Comparison of ENCODE assay signal across 22 mouse cellular contexts in the genomic region with DNA sequence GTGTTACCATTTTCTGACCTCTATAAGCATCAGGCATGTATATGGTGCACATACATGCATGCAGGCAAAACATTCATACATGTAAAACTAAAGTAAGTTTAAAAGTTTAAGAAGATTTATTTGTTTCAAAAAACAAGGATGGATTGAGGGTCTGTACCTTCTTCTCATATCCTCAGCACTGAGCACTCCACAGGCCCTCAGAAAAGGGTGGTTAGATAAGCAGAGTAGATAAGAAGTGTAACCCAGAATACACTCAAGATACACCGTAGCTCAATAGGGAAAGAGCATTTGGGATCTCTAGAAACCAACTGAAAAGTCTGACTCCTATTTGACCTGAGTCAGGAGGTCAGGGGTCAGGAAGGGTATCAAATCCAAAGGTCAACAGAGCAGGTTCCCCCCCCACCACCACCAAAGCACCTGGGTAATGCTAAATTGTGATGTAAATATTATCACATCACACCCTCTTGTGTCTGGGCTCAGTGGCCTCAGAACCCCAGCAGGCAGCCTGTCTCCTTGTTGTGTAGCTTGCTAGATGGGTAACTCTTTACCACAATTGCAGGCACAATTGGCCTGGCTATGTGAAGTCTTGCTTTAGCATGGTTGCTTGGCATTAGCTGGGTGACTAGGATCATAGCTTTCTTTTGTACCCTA.
"Had no signal": no experiment of that assay in that cellular context is flagged by ENCODE, and none has a peak within 500 bp of the region (broad histone marks: within the 10 kb centered on the region; RNA-seq: fewer than 3 reads in every experiment).

No protein-coding gene starts in this region.

- H3K9me3 ChIP-seq: limb, embryonic 12.5 days; limb, embryonic 15.5 days; midbrain, embryonic 12.5 days; midbrain, embryonic 15.5 days; neural tube, embryonic 12.5 days; neural tube, embryonic 15.5 days; stomach, embryonic 15.5 days had no signal

- H3K36me3 ChIP-seq: limb, embryonic 12.5 days; limb, embryonic 15.5 days; midbrain, embryonic 12.5 days; midbrain, embryonic 15.5 days; neural tube, embryonic 12.5 days; neural tube, embryonic 15.5 days; stomach, embryonic 15.5 days had no signal

- H3K9ac ChIP-seq: limb, embryonic 12.5 days; limb, embryonic 15.5 days; lung, embryonic 14.5 days; midbrain, embryonic 12.5 days; midbrain, embryonic 15.5 days; neural tube, embryonic 12.5 days; neural tube, embryonic 15.5 days; stomach, embryonic 15.5 days had no signal

- ATAC-seq: intestine, embryonic 16.5 days; lung, postnatal 0 days; midbrain, embryonic 15.5 days had no signal

- DNase-seq: kidney, adult 18-20 months; kidney, adult 9 months; kidney, postnatal 14 days; kidney, postnatal 4 days; left cerebral cortex, postnatal 4 days; lung, embryonic 14.5 days; right cerebral cortex, adult 18-20 months; right cerebral cortex, postnatal 14 days; spleen, adult 18-20 months; thymus, adult 2 months; thymus, postnatal 14 days; thymus, postnatal 4 days had no signal

- H3K4me1 ChIP-seq: limb, embryonic 12.5 days; limb, embryonic 15.5 days; midbrain, embryonic 12.5 days; midbrain, embryonic 15.5 days; neural tube, embryonic 12.5 days; stomach, embryonic 15.5 days had no signal

- H3K27ac ChIP-seq: limb, embryonic 12.5 days; limb, embryonic 15.5 days; macrophage; midbrain, embryonic 12.5 days; midbrain, embryonic 15.5 days; neural tube, embryonic 12.5 days; neural tube, embryonic 15.5 days; stomach, embryonic 15.5 days had no signal

- H3K4me3 ChIP-seq: limb, embryonic 12.5 days; limb, embryonic 15.5 days; midbrain, embryonic 12.5 days; midbrain, embryonic 15.5 days; neural tube, embryonic 12.5 days; neural tube, embryonic 15.5 days; stomach, embryonic 15.5 days had no signal

- H3K4me2 ChIP-seq: limb, embryonic 12.5 days; limb, embryonic 15.5 days; lung, embryonic 14.5 days; midbrain, embryonic 12.5 days; midbrain, embryonic 15.5 days; neural tube, embryonic 12.5 days; neural tube, embryonic 15.5 days; stomach, embryonic 15.5 days had no signal

- H3K27me3 ChIP-seq: limb, embryonic 12.5 days; limb, embryonic 15.5 days; midbrain, embryonic 12.5 days; midbrain, embryonic 15.5 days; neural tube, embryonic 12.5 days; neural tube, embryonic 15.5 days; stomach, embryonic 15.5 days had no signal
